In genomic region chr9:53829081-53829865, GRCm38 (mm10) we compare ENCODE assay signal across 8 mouse cellular contexts. TPM values are rescaled to one million over a fixed set of nuclear protein-coding genes. Genes with fewer than 3 reads are reported as not detected.
DNase-seq lines count a peak whose midpoint lies in the region; ATAC-seq and TF ChIP-seq lines count a peak whose summit lies in the region.

No protein-coding gene starts in this region.

- H3K79me2 ChIP-seq in heart, adult 2 months (replicated peaks; ENCODE audit: control insufficient read depth, insufficient read depth, low read length), result no peaks in the 10 kb centered on the region

- H3K4me2 ChIP-seq in forebrain, embryonic 11.5 days (ENCODE audit: low read depth, low read length, severe bottlenecking), result peak overlapping the region; percentile 55
- H3K4me2 ChIP-seq in hindbrain, postnatal 0 days (ENCODE audit: low read depth, low read length), result peak overlapping the region; percentile 66

- no peaks in the 10 kb centered on the region for H3K9me3 ChIP-seq in forebrain, embryonic 11.5 days (ENCODE audit: control insufficient read depth, low read length)
- H3K9me3 ChIP-seq in hindbrain, postnatal 0 days (ENCODE audit: low read length), result no peaks in the 10 kb centered on the region

- no peaks in the 10 kb centered on the region; the same call in 1 of the 2 replicates for H3K27me3 ChIP-seq in heart, adult 2 months (ENCODE audit: control insufficient read depth, insufficient read depth, low read length)
- H3K27me3 ChIP-seq in forebrain, embryonic 11.5 days (ENCODE audit: control insufficient read depth, insufficient read depth, low read length), result no peaks in the 10 kb centered on the region
- no peaks in the 10 kb centered on the region for H3K27me3 ChIP-seq in hindbrain, postnatal 0 days (ENCODE audit: insufficient read depth, low read length)

- peak in 1 of 2 experiments; percentile 17 for DNase-seq in heart, adult 2 months
- DNase-seq in heart, adult 11 months, result no peak
- DNase-seq in c-Kit-positive CD71-negative TER-119-negative erythroid progenitor cells, embryonic 14.5 days (ENCODE audit: low read depth), result peak; percentile 40
- peak; percentile 61 for DNase-seq in forebrain, embryonic 11.5 days (ENCODE audit: low spot score)
- DNase-seq in hindbrain, postnatal 0 days (ENCODE audit: low spot score), result peak; percentile 93
- peak; percentile 32 to 60 for DNase-seq in left cerebral cortex, adult 2 months (ENCODE audit: extremely low spot score in 1 of 2, low spot score in 2 of 2)
- DNase-seq in right cerebral cortex, postnatal 4 days, result peak; percentile 27

- no peak for TF ChIP-seq EP300 in heart, adult 2 months (IDR thresholded peaks at IDR 0.05; ENCODE audit: insufficient read depth, low read depth, low read length)

- peak; percentile 61 for TF ChIP-seq CTCF in heart, adult 2 months (IDR thresholded peaks at IDR 0.05)
- TF ChIP-seq CTCF in hindbrain, postnatal 0 days (IDR thresholded peaks at IDR 0.05; ENCODE audit: low read depth), result peak; percentile 59
- peak; percentile 54 for TF ChIP-seq CTCF in left cerebral cortex, adult 2 months (IDR thresholded peaks at IDR 0.05)

- intact Hi-C loops in heart, adult 2 months (cut with DNase I), result loop anchor here (10.0 kb wide), 2 partner anchors 156 to 286 kb away; no protein-coding TSS in a partner anchor
- intact Hi-C loops in left cerebral cortex, adult 2 months (cut with DNase I), result loop anchor here (2.0 to 10.0 kb wide), 3 partner anchors 43 to 286 kb away; no protein-coding TSS in a partner anchor

- no peak for TF ChIP-seq POLR2A in heart, adult 2 months (IDR thresholded peaks at IDR 0.05; ENCODE audit: insufficient read depth, low read depth, low read length)

- 13% methylated on average over 14 of the region's 14 CpGs for WGBS in heart, adult 2 months
- WGBS in forebrain, embryonic 11.5 days, result 23% methylated on average over 14 of the region's 14 CpGs
- WGBS in hindbrain, postnatal 0 days, result 17% methylated on average over 14 of the region's 14 CpGs

- no peak overlapping the region for H3K27ac ChIP-seq in heart, adult 2 months
- H3K27ac ChIP-seq in forebrain, embryonic 11.5 days (ENCODE audit: low read depth, low read length), result no peak overlapping the region
- H3K27ac ChIP-seq in hindbrain, postnatal 0 days, result peak overlapping the region; percentile 78
- peak overlapping the region; percentile 74 for H3K27ac ChIP-seq in left cerebral cortex, adult 2 months

- H3K36me3 ChIP-seq in heart, adult 2 months (ENCODE audit: control insufficient read depth, insufficient read depth, low read length), result no peaks in the 10 kb centered on the region
- H3K36me3 ChIP-seq in forebrain, embryonic 11.5 days (ENCODE audit: control insufficient read depth, insufficient read depth, low read length), result no peaks in the 10 kb centered on the region
- no peaks in the 10 kb centered on the region for H3K36me3 ChIP-seq in hindbrain, postnatal 0 days (ENCODE audit: insufficient read depth, low read length)

- no peaks in the 10 kb centered on the region for H3K4me1 ChIP-seq in heart, adult 2 months (ENCODE audit: control insufficient read depth, insufficient read depth, low read length)
- no peaks in the 10 kb centered on the region for H3K4me1 ChIP-seq in forebrain, embryonic 11.5 days (replicated peaks; ENCODE audit: control insufficient read depth, insufficient read depth, low read length)
- no peaks in the 10 kb centered on the region for H3K4me1 ChIP-seq in hindbrain, postnatal 0 days (ENCODE audit: insufficient read depth, low read length)

- peak overlapping the region; percentile 38; the same call in 1 of the 2 replicates for H3K9ac ChIP-seq in heart, adult 2 months (ENCODE audit: low read depth, low read length)
- H3K9ac ChIP-seq in forebrain, embryonic 11.5 days (ENCODE audit: low read length), result peak overlapping the region; percentile 69
- peak overlapping the region; percentile 66 for H3K9ac ChIP-seq in hindbrain, postnatal 0 days (replicated peaks; ENCODE audit: low read length)

- ATAC-seq in forebrain, embryonic 11.5 days (replicated peaks; ENCODE audit: low FRiP score), result peak; percentile 51; the same call in 1 of the 2 replicates
- ATAC-seq in hindbrain, postnatal 0 days, result peak; percentile 83
- ATAC-seq in megakaryocyte, adult 5-6 weeks (ENCODE audit: poor library complexity, severe bottlenecking), result peak; percentile 30; the same call in 1 of the 2 replicates

- peak overlapping the region; percentile 45 for H3K4me3 ChIP-seq in heart, adult 2 months
- H3K4me3 ChIP-seq in forebrain, embryonic 11.5 days (ENCODE audit: low read depth, low read length), result peak overlapping the region; percentile 32
- peak overlapping the region; percentile 47 for H3K4me3 ChIP-seq in hindbrain, postnatal 0 days (ENCODE audit: low read length)
- peak overlapping the region; percentile 51 for H3K4me3 ChIP-seq in left cerebral cortex, adult 2 months

RNA-seq across cellular contexts. Expression of gene Sln, which starts 20.7 kb away (rescaled TPM):
- 10 to 100 TPM; 59.7 to 81.4 TPM for total RNA-seq in heart, adult 2 months (2021)
- polyA plus RNA-seq in heart, adult 2 months (2012; rRNA removed), result 412 and 511 TPM in 2 replicates
- polyA plus RNA-seq in forebrain, embryonic 11.5 days (2014; fragmentation: Nextera tagmentation; extraction: Ambion mirVana), result not detected in 2 replicates
- total RNA-seq in hindbrain, postnatal 0 days (2014; rRNA removed), result 0.86 TPM in 1 of 2 replicates, not detected in the other
- 0.14 TPM in 1 of 2 replicates, not detected in the other for polyA plus RNA-seq in hindbrain, postnatal 0 days (2015; fragmentation: Nextera tagmentation; extraction: Ambion mirVana)
- total RNA-seq in left cerebral cortex, adult 2 months (2021), result not detected
- total RNA-seq in megakaryocyte, adult 5-6 weeks (2015), result not detected in 2 replicates
- not detected in 2 replicates for total RNA-seq in megakaryocyte, adult 5-6 weeks (2017)

RNA-seq across cellular contexts. Expression of gene Slc35f2, which starts 57.9 kb away (rescaled TPM):
- total RNA-seq in heart, adult 2 months (2021), result under 1 TPM; 0.10 to 0.14 TPM
- 0.23 and 0.26 TPM in 2 replicates for polyA plus RNA-seq in heart, adult 2 months (2012; rRNA removed)
- 4.6 TPM in 2 replicates for polyA plus RNA-seq in forebrain, embryonic 11.5 days (2014; fragmentation: Nextera tagmentation; extraction: Ambion mirVana)
- total RNA-seq in hindbrain, postnatal 0 days (2014; rRNA removed), result 12.1 and 18.4 TPM in 2 replicates
- polyA plus RNA-seq in hindbrain, postnatal 0 days (2015; fragmentation: Nextera tagmentation; extraction: Ambion mirVana), result 20.4 and 20.6 TPM in 2 replicates
- total RNA-seq in left cerebral cortex, adult 2 months (2021), result 1 to 10 TPM; 2.8 to 3.1 TPM
- 0.11 and 0.25 TPM in 2 replicates for total RNA-seq in megakaryocyte, adult 5-6 weeks (2015)
- 0.07 and 0.28 TPM in 2 replicates for total RNA-seq in megakaryocyte, adult 5-6 weeks (2017)

Comparison
In these comparisons a context has a peak if more than half of its experiments do, and no peak if none do; other contexts are left out.
1. H3K27ac ChIP-seq: peak in hindbrain, postnatal 0 days (single experiment) and left cerebral cortex, adult 2 months (single experiment); none in heart, adult 2 months (single experiment) and forebrain, embryonic 11.5 days (single experiment).
2. ATAC-seq: peak in every context shown above with its lines; median percentile 83 in hindbrain, postnatal 0 days; 51 in forebrain, embryonic 11.5 days; 30 in megakaryocyte, adult 5-6 weeks.
3. RNA of gene Sln, which starts 20.7 kb away (total RNA-seq): 59.7 to 81.4 TPM in heart, adult 2 months; not detected in left cerebral cortex, adult 2 months, 0.86 TPM in hindbrain, postnatal 0 days and not detected in megakaryocyte, adult 5-6 weeks; every median in the first group is over 10 times any median in the second.
4. Peak in every context shown above with its lines, with median percentiles within 50 percentile points of each other: H3K4me3 ChIP-seq, H3K9ac ChIP-seq and CTCF ChIP-seq.